Mouse (Mus musculus) lung, postnatal 36 days (tissue): ENCODE results near the gene Hs3st4.

ENCODE experiments used
- DNase-seq: peaks from one replicate; pipeline ENCODE4 v3.0.0; 2022; ENCODE audit warnings: mixed read lengths

Hs3st4 gene

GRCm38 (mm10) chr7:124347218-124348017 lies 364.7 kb downstream of the Hs3st4 start:
- peak; percentile 3 for DNase-seq

- no peak for DNase-seq
Observed at GRCm38 (mm10) chr7:124354035-124354434, 371.4 kb downstream of the Hs3st4 start.

GRCm38 (mm10) chr7:124358068-124358467 lies 375.4 kb downstream of the Hs3st4 start:
- no peak for DNase-seq

- DNase-seq = no peak
Observed at GRCm38 (mm10) chr7:124359836-124360235, 377.2 kb downstream of the Hs3st4 start.

GRCm38 (mm10) chr7:124372297-124372696 lies 389.6 kb downstream of the Hs3st4 start:
- DNase-seq = no peak

GRCm38 (mm10) chr7:124372697-124373096 lies 390.0 kb downstream of the Hs3st4 start:
- DNase-seq = no peak

GRCm38 (mm10) chr7:124383489-124383888 lies 400.8 kb downstream of the Hs3st4 start:
- peak; percentile 1 for DNase-seq

- DNase-seq = no peak
Observed at GRCm38 (mm10) chr7:124399184-124399583, 416.5 kb downstream of the Hs3st4 start.

- no peak for DNase-seq
Observed at GRCm38 (mm10) chr7:124426951-124427350, 444.3 kb downstream of the Hs3st4 start.
